Comparison of ENCODE assay signal across 12 mouse cellular contexts in the genomic region with DNA sequence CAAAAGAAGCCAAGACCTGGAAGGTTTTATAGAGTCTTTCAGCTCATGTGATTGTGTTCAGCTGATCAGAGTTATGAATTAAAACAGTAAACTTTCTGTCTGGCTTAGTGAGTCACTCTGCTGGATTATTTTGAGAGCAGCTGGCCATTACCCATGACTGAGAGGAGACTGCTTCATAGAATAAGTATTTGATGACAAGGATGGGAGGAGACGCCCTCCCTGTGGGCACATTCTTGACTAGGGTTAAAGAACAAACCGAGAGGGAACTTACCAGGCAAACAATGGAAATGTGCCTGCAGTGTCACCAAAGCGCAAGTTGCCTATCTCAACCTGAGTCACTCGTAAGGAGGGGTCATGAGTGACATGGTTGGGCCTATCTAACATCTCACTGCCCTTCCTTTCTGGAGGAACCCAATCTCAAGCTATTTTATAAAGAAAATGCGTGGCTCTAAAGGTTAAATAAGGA.
A peak's percentile ranks its signal among the peaks of the same experiment; 100 is the strongest.
DNase-seq lines count a peak whose midpoint lies in the region; ATAC-seq lines count a peak whose summit lies in the region.
"Had no signal": no experiment of that assay in that cellular context is flagged by ENCODE, and none has a peak within 500 bp of the region (broad histone marks: within the 10 kb centered on the region; RNA-seq: fewer than 3 reads in every experiment).

No protein-coding gene starts in this region.

- H3K4me2 ChIP-seq in heart, embryonic 16.5 days (ENCODE audit: low read depth, low read length): no peak overlapping the region
- no peak overlapping the region for H3K4me2 ChIP-seq in forebrain, embryonic 11.5 days (ENCODE audit: low read depth, low read length, severe bottlenecking)
- H3K4me2 ChIP-seq: forebrain, embryonic 13.5 days; liver, embryonic 12.5 days had no signal

- ATAC-seq in heart, embryonic 16.5 days (replicated peaks; ENCODE audit: extremely low read depth, insufficient read depth, low FRiP score): 0 out of 2 replicates have a peak, but pooled peaks have one; percentile 25
- no peak for ATAC-seq in forebrain, embryonic 11.5 days (replicated peaks; ENCODE audit: low FRiP score)
- ATAC-seq: forebrain, embryonic 13.5 days; liver, embryonic 12.5 days had no signal

- peak; percentile 38 for DNase-seq in heart, adult 8-10 months (ENCODE audit: low spot score)
- no peak for DNase-seq in heart, postnatal 25 days (ENCODE audit: low spot score)
- DNase-seq in Muller cell, postnatal 12 days (ENCODE audit: inconsistent ontology term): peak; percentile 97
- DNase-seq in kidney, postnatal 14 days: peak; percentile 58
- no peak for DNase-seq in forebrain, embryonic 11.5 days (ENCODE audit: low spot score)
- no peak for DNase-seq in layer of hippocampus, postnatal 10 days (ENCODE audit: low spot score in 2 of 2)
- no peak for DNase-seq in testis, postnatal 14 days (ENCODE audit: low spot score)
- DNase-seq: thymus, postnatal 36 days had no signal

- intact Hi-C loops in heart, postnatal 25 days (cut with DNase I): no loop called here

- 38% methylated on average over 5 of the region's 5 CpGs for WGBS in heart, embryonic 16.5 days
- 90% methylated on average over 5 of the region's 5 CpGs for WGBS in forebrain, embryonic 11.5 days

- no peak overlapping the region for H3K4me3 ChIP-seq in heart, embryonic 16.5 days (ENCODE audit: low read length)
- no peak overlapping the region for H3K4me3 ChIP-seq in forebrain, embryonic 11.5 days (ENCODE audit: low read depth, low read length)
- H3K4me3 ChIP-seq: forebrain, embryonic 13.5 days; liver, embryonic 12.5 days had no signal

- H3K9me3 ChIP-seq in heart, embryonic 16.5 days (replicated peaks; ENCODE audit: control insufficient read depth, low read length): no peaks in the 10 kb centered on the region
- no peaks in the 10 kb centered on the region for H3K9me3 ChIP-seq in forebrain, embryonic 11.5 days (ENCODE audit: control insufficient read depth, low read length)
- H3K9me3 ChIP-seq: forebrain, embryonic 13.5 days; liver, embryonic 12.5 days had no signal

- 0 out of 2 replicates have a peak overlapping the region, but pooled peaks have one; percentile 4 for H3K27ac ChIP-seq in heart, embryonic 16.5 days (ENCODE audit: low read length)
- no peak overlapping the region for H3K27ac ChIP-seq in forebrain, embryonic 11.5 days (ENCODE audit: low read depth, low read length)
- H3K27ac ChIP-seq: forebrain, embryonic 13.5 days; liver, embryonic 12.5 days; macrophage had no signal

- H3K9ac ChIP-seq in heart, embryonic 16.5 days (ENCODE audit: low read length): no peak overlapping the region
- no peak overlapping the region for H3K9ac ChIP-seq in forebrain, embryonic 11.5 days (ENCODE audit: low read length)
- H3K9ac ChIP-seq: forebrain, embryonic 13.5 days; liver, embryonic 12.5 days had no signal

- no peaks in the 10 kb centered on the region for H3K27me3 ChIP-seq in heart, embryonic 16.5 days (ENCODE audit: control insufficient read depth, insufficient read depth, low read length)
- no peaks in the 10 kb centered on the region for H3K27me3 ChIP-seq in forebrain, embryonic 11.5 days (ENCODE audit: control insufficient read depth, insufficient read depth, low read length)
- H3K27me3 ChIP-seq: forebrain, embryonic 13.5 days; liver, embryonic 12.5 days had no signal

- H3K36me3 ChIP-seq in heart, embryonic 16.5 days (ENCODE audit: control insufficient read depth, insufficient read depth): no peaks in the 10 kb centered on the region
- H3K36me3 ChIP-seq in forebrain, embryonic 11.5 days (ENCODE audit: control insufficient read depth, insufficient read depth, low read length): no peaks in the 10 kb centered on the region
- H3K36me3 ChIP-seq: liver, embryonic 12.5 days had no signal

- peaks cover 26% of the 10 kb centered on the region for H3K4me1 ChIP-seq in heart, embryonic 16.5 days (ENCODE audit: control insufficient read depth, insufficient read depth, low read length)
- no peaks in the 10 kb centered on the region for H3K4me1 ChIP-seq in forebrain, embryonic 11.5 days (replicated peaks; ENCODE audit: control insufficient read depth, insufficient read depth, low read length)
- H3K4me1 ChIP-seq: liver, embryonic 12.5 days had no signal

Comparison
In these comparisons a context has a peak if more than half of its experiments do, and no peak if none do; other contexts are left out.
1. DNase-seq: peak in heart, adult 8-10 months (single experiment), Muller cell, postnatal 12 days (single experiment) and kidney, postnatal 14 days (single experiment); none in heart, postnatal 25 days (single experiment), forebrain, embryonic 11.5 days (single experiment), layer of hippocampus, postnatal 10 days (0 of 2) and testis, postnatal 14 days (single experiment).